Mouse (Mus musculus) heart, embryonic 13.5 days (tissue): ENCODE measurements around the gene Nup62. TPM values are rescaled to one million over a fixed set of nuclear protein-coding genes. Genes with fewer than 3 reads are reported as not detected.
A peak's percentile ranks its signal among the peaks of the same experiment; 100 is the strongest.

Experiments used
- microRNA counts: library from miRNA; unstranded; fragments of <30 nt; microRNA quantifications from one replicate; lab custom pipeline; 2016
- microRNA-seq: library from miRNA; unstranded; fragments of <30 nt; microRNA quantifications from one replicate; pipeline ENCODE4, GENCODE M21; 2016
- polyA plus RNA-seq: library from polyadenylated mRNA; unstranded; fragments of >200 nt; fragmentation: Nextera tagmentation; extraction: Ambion mirVana; gene quantifications from 2 replicates; pipeline ENCODE4 v1.2.1, GENCODE M21; 2015

Nup62 gene
- polyA plus RNA-seq, 1 experiment from 2014 or later = 77.5 TPM

MicroRNAs encoded within 50 kb of the gene (microRNA counts, 519-probe panel; counts per million panel counts)
- microRNA mmu-miR-707 (lab: Ali Mortazavi, UCI) = 209 counts per million, percentile 61 among the panel's probes with 10 or more counts

Small RNA genes lying within 50 kb of the gene (microRNA-seq; reads per million reads assigned to microRNA genes)
- not detected for gene Mir707

Other genes starting within 250 kb of the Nup62 start
- 0.39 and 0.43 TPM in 2 replicates for gene Napsa, start 243.7 kb upstream of the Nup62 start, polyA plus RNA-seq
- 0.05 and 0.17 TPM in 2 replicates for gene Kcnc3, start 225.4 kb upstream of the Nup62 start, polyA plus RNA-seq
- gene Myh14, start 145.2 kb upstream of the Nup62 start, polyA plus RNA-seq = 0.59 and 0.99 TPM in 2 replicates
- gene Izumo2, start 107.3 kb upstream of the Nup62 start, polyA plus RNA-seq = not detected in 2 replicates
- gene Vrk3, start 67.7 kb upstream of the Nup62 start, polyA plus RNA-seq = 30.7 and 34.7 TPM in 2 replicates
- 0.55 and 0.62 TPM in 2 replicates for gene Zfp473, start 65.0 kb upstream of the Nup62 start, polyA plus RNA-seq
- 0.51 and 0.70 TPM in 2 replicates for gene Il4i1, start 299 bp downstream of the Nup62 start, polyA plus RNA-seq
- gene Atf5, start 570 bp downstream of the Nup62 start, polyA plus RNA-seq = 2.4 and 2.7 TPM in 2 replicates
- gene Akt1s1, start 32.9 kb downstream of the Nup62 start, polyA plus RNA-seq = 96.5 and 101 TPM in 2 replicates
- gene Tbc1d17, start 33.0 kb downstream of the Nup62 start, polyA plus RNA-seq = 56.1 and 57.0 TPM in 2 replicates
- gene Pnkp, start 41.1 kb downstream of the Nup62 start, polyA plus RNA-seq = 24.0 and 24.3 TPM in 2 replicates
- 256 and 266 TPM in 2 replicates for gene Ptov1, start 53.7 kb downstream of the Nup62 start, polyA plus RNA-seq
- gene Med25, start 76.6 kb downstream of the Nup62 start, polyA plus RNA-seq = 72.6 and 73.1 TPM in 2 replicates
- 13.6 and 14.6 TPM in 2 replicates for gene Fuz, start 80.0 kb downstream of the Nup62 start, polyA plus RNA-seq
- 55.5 and 56.8 TPM in 2 replicates for gene Ap2a1, start 113.4 kb downstream of the Nup62 start, polyA plus RNA-seq
- gene Tsks, start 127.1 kb downstream of the Nup62 start, polyA plus RNA-seq = 0.11 and 0.14 TPM in 2 replicates
- 9.8 and 10.3 TPM in 2 replicates for gene Cpt1c, start 158.8 kb downstream of the Nup62 start, polyA plus RNA-seq
- gene Prmt1, start 170.5 kb downstream of the Nup62 start, polyA plus RNA-seq = 438 and 486 TPM in 2 replicates
- 63.6 and 68.1 TPM in 2 replicates for gene Irf3, start 181.6 kb downstream of the Nup62 start, polyA plus RNA-seq
- 36.0 and 36.3 TPM in 2 replicates for gene Bcl2l12, start 182.6 kb downstream of the Nup62 start, polyA plus RNA-seq
- 27.0 and 27.1 TPM in 2 replicates for gene Scaf1, start 200.3 kb downstream of the Nup62 start, polyA plus RNA-seq
- 71.6 and 82.6 TPM in 2 replicates for gene Rras, start 201.9 kb downstream of the Nup62 start, polyA plus RNA-seq
- gene Prr12, start 236.8 kb downstream of the Nup62 start, polyA plus RNA-seq = 6.8 and 7.1 TPM in 2 replicates
- gene Nosip, start 246.3 kb downstream of the Nup62 start, polyA plus RNA-seq = 46.6 and 49.6 TPM in 2 replicates
- gene Prrg2, start 246.6 kb downstream of the Nup62 start, polyA plus RNA-seq = 12.5 and 13.6 TPM in 2 replicates